Mouse (Mus musculus): ENCODE measurements around the gene Mau2. TPM values are rescaled to one million over a fixed set of nuclear protein-coding genes. Genes with fewer than 3 reads are reported as not detected.

Mau2 gene
- total RNA-seq, 2 experiments from 2014 or later, result 24.5 to 25.1 TPM

DNA sequence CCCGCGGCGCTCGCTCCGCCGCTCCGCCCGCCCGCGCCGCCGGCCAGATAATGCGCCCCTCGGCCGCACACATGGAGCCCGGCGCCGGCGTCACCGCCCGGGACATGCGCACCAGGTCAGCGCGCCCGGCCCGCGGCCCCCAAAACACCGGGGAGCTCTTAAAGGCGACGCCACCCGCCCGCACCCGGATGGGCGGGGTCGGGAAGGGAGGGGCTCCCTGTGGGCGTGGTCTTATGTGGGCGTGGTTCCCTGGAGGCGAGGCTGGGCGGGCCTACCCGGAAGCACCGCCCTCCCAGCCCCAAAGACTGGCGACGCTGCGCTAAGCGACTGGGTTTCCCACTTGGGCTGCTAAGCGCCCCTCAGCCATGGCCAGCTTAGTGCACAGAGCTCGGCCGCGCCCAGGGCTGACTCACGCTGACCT lies 68.3 kb downstream of the Mau2 start:
- DNase-seq, result peak; percentile 97

DNA sequence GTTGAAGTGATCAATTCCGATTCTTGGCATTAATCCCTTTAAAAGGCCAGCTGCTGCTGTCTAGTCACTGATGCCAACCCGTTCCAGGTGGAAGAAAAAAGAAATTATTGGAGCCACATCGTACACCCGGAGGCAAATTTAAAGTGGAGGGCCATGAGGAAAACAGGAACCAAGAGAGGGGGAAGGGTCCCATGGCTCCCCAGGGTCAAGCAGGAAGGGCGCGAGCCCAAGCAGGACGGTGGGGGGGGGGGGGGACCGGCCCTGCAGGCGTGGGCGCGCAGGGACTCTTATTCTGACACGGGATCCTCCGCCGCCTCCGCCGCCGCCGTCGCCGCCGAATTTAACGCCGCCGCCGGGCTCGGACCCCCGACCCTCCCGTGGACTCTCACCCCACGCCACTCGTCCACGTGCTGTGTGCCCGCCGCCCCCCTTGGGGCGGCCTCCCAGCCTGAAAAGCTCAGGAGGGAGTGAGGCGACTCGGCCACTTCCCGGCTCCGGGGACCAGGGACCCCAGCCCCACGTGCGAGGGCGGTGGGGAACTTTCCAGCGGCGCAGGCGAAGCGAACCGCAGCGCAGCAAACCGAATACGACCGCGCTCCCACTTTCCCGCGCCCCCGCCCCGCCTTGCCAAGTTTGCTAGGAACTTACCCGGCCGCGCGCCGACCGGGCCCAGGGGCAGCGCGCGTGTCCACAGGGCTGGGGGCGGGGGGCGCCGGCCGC lies 68.9 kb downstream of the Mau2 start:
- DNase-seq, result peak; percentile 57

DNA sequence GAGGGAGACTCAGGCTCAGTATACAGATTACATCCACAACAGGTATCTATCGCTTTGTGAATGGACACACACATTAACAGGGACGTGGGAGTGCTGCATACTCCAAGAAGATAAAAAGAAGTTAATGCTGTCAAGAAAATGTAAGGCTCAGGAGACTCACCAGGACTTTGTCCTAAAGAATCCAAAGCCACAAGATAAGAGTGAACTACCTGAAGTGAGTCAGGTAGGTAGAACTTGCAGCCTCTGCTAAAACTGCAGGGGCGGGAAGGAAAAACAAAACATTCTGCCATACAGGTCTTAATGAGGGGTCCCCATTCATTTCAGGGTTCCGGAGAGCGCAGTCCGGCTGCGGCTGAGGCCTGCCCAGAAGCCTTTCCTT lies 69.5 kb downstream of the Mau2 start:
- no peak for DNase-seq

- no peak for DNase-seq
Observed at GRCm38 (mm10) chr8:69970880-69971279, 71.7 kb downstream of the Mau2 start.

DNA sequence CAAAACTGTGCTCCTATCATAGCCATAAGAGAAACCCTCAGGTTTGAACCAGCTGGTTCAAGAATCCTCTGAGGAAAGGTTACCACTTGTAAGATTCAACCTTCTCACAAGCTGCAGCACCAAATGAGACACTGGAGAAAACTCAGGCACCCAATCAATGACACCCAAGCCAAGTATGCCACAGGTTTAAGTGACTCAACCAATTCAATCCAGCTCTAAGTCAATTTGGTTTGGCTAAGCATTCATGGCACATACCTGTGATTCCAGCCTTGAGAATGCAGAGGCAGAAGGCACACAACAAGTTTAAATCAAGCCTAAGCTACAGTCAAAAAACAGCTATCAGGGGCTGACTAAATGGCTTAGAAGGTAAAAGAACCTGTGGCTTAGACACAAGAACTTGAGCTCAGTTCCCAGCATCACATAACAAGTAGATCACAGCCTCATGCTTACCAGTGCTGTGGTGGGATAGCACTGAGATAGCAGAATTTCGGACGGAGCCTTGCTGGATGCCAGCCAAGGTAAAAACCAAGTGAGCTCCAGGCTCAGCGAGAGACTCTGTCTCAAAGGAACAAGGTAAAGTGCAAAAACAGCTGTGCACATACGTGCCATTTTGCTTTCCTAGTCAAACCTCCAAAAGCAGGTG lies 75.1 kb downstream of the Mau2 start:
- no peak for DNase-seq

Other genes starting within 250 kb of the Mau2 start
- gene Gmip, start 234.1 kb downstream of the Mau2 start, total RNA-seq (2021), result 1 to 10 TPM; 1.8 to 3.8 TPM
- under 1 TPM; 0.05 to 0.08 TPM for gene Lpar2, start 220.3 kb downstream of the Mau2 start, total RNA-seq (2021)
- not detected for gene Pbx4, start 210.2 kb downstream of the Mau2 start, total RNA-seq (2021)
- 10 to 100 TPM in 1 of 2 experiments, 1 to 10 TPM in 1; 4.0 to 13.6 TPM for gene Cilp2, start 155.0 kb downstream of the Mau2 start, total RNA-seq (2021)
- gene Tssk6, start 140.6 kb downstream of the Mau2 start, total RNA-seq (2021), result not detected
- 100 to 1,000 TPM; 338 to 343 TPM for gene Ndufa13, start 140.2 kb downstream of the Mau2 start, total RNA-seq (2021)
- 1 to 10 TPM; 5.6 to 6.9 TPM for gene Yjefn3, start 140.0 kb downstream of the Mau2 start, total RNA-seq (2021)
- gene Gatad2a, start 46.4 kb downstream of the Mau2 start, total RNA-seq (2021), result 10 to 100 TPM; 25.4 to 26.2 TPM
- 10 to 100 TPM; 13.1 to 15.5 TPM for gene Sugp1, start 79 bp upstream of the Mau2 start, total RNA-seq (2021)
- 1 to 10 TPM in 1 of 2 experiments, not detected in 1; 1.7 TPM for gene Tm6sf2, start 30.2 kb upstream of the Mau2 start, total RNA-seq (2021)
- under 1 TPM in 1 of 2 experiments, not detected in 1; 0.08 TPM for gene Hapln4, start 40.7 kb upstream of the Mau2 start, total RNA-seq (2021)
- gene Ncan, start 78.1 kb upstream of the Mau2 start, total RNA-seq (2021), result under 1 TPM in 1 of 2 experiments, not detected in 1; 0.05 TPM
- gene Nr2c2ap, start 88.6 kb upstream of the Mau2 start, total RNA-seq (2021), result 1 to 10 TPM; 3.9 to 4.3 TPM
- 1 to 10 TPM; 7.3 to 7.7 TPM for gene Rfxank, start 96.4 kb upstream of the Mau2 start, total RNA-seq (2021)
- gene Borcs8, start 96.8 kb upstream of the Mau2 start, total RNA-seq (2021), result 10 to 100 TPM; 14.6 to 16.6 TPM
- gene Mef2b, start 97.0 kb upstream of the Mau2 start, total RNA-seq (2021), result under 1 TPM; 0.21 to 0.23 TPM
- 10 to 100 TPM; 68.1 to 72.3 TPM for gene Tmem161a, start 129.6 kb upstream of the Mau2 start, total RNA-seq (2021)
- gene Slc25a42, start 169.6 kb upstream of the Mau2 start, total RNA-seq (2021), result 10 to 100 TPM; 30.0 to 39.2 TPM
- gene Sugp2, start 191.5 kb upstream of the Mau2 start, total RNA-seq (2021), result 10 to 100 TPM; 43.1 to 45.0 TPM
- gene Armc6, start 191.7 kb upstream of the Mau2 start, total RNA-seq (2021), result 1 to 10 TPM; 7.6 to 8.2 TPM
- 1 to 10 TPM; 3.0 to 4.7 TPM for gene Homer3, start 240.1 kb upstream of the Mau2 start, total RNA-seq (2021)

Measured in gastrocnemius, postnatal 25 days (tissue).